Mouse (Mus musculus): ENCODE measurements around the gene Trappc5.

The Trappc5 gene

GRCm38 (mm10) chr8:3676131-3676992, at the start of gene Trappc5:
Gene Trappc5, plus strand, starts transcription at chr8:3676299.
- peak; percentile 97 for DNase-seq (ENCODE audit: low read depth)

- DNase-seq (ENCODE audit: low read depth) = no peak
These were observed 49.1 kb upstream of the Trappc5 start for GRCm38 (mm10) chr8:3626971-3627370.

GRCm38 (mm10) chr8:3628014-3628413, 48.1 kb upstream of the Trappc5 start:
- DNase-seq (ENCODE audit: low read depth) = peak; percentile 60

DNA sequence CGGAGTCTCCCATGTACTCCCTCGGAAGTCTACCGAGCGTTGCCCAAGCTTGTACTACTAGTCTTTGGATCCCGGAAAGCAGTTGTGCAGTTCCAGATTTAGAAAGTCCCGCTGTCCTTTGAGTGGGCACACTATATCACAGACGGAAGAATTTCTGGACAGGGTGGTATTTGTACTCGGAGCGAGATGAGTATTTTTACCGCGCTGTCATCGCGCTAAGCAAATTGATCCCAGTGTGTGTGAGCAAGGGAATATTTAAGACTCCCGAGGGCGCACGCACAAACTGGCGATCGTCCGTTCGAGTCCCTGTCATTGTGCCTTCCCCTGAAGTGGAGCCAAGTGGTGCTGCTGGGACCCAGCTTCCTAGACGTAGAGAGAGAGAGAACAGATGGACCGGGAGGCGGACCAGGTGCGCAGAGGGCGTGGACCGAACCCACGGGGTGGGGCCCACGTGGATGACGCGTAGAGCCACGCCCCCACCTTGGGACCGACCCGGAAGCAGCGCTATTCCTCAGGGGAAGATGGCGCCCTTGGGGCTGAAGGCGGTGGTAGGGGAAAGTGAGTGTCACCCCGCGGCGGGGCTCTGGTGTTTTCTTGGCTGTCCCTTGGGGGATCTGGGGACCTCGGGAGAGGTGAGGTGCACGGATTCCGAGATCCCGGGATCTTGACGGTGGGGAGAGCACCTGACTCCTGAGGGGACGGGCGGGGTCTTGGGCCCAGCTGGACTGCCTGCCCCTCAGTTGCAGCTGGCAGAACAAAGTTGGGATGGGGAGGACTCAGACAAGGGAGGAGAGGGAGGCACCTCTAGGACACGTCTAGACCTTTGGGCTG, 45.2 kb upstream of the Trappc5 start, which contains the start of gene Stxbp2:
TSS of gene Stxbp2 (plus strand) at position 309 of the 831 bp plus-strand sequence.
- DNase-seq (ENCODE audit: low read depth) = peak; percentile 93

DNA sequence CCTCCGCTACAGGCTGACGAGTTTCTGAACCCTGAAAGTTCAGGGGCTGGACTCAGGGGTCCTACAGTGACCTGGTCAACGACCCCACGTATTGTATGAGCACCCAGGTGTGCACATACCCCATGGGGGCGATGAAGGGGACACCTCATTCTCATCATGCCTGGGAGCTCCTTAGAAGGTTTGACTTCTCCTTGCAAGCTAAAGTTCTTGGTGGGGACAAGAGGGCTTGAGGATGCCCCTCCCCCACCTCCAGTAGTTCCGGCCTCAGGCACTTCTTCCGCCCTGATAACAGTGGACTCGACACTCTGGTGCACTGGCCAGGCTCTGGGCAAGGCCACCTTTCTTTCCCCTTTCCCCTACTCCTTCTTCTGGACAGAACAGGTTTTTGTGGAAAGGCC, 44.6 kb upstream of the Trappc5 start:
- DNase-seq (ENCODE audit: low read depth) = peak; percentile 41

- peak; percentile 57 for DNase-seq (ENCODE audit: low read depth)
These were observed 30.3 kb upstream of the Trappc5 start for GRCm38 (mm10) chr8:3645804-3646203.

DNA sequence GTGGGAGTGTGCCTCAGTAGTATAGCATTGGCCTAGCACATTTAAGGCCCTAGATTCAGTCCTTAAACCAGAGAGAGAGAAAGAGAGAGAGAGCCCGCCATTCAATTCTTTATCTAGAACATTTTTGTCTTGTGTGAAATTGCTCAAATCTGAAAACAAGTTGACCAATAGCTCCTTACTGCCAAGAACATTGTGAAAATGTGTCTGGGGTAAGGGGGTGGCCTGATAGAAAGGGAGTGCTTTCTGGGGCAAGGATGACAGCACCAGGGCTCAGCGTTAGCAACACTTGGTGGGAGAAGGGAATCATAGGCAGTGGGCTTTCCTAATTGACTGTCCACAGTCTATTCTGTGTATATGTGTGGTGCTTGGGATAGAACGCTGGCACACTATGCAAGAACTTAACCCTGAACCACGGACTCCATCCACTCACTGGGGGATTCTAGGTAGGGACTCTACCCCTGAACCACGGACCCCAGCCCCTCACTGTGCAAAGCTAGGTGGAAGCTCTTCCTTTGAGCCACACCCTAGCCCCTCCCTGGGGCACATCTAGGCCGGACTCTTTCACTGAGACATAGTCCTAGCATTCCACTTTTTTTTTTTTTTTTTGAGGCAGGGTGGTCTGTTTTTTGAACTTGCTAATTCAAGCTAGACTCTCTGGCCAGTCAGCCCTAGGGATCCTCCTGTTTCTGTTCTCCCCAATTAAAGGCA, 29.1 kb upstream of the Trappc5 start:
- no peak for DNase-seq (ENCODE audit: low read depth)

DNA sequence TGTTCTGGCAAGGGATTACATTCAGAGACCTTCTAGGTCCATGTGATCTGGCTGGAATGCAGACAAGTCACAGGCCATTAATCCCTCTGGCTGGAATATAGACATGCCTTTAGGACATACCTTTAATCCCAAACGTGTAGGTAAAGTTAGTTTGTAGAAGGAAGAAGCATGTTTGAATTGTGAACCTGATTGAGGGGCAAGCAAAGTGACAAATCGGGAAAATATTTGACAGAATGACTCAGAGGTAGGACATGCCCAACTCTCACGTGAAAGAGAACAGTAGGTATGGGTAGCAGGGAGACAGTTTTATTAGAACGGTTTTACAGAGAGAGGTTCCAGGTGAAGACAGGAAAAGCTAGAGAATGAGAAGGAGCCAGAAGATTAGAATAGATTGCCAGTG, 28.5 kb upstream of the Trappc5 start:
- DNase-seq (ENCODE audit: low read depth) = no peak

DNA sequence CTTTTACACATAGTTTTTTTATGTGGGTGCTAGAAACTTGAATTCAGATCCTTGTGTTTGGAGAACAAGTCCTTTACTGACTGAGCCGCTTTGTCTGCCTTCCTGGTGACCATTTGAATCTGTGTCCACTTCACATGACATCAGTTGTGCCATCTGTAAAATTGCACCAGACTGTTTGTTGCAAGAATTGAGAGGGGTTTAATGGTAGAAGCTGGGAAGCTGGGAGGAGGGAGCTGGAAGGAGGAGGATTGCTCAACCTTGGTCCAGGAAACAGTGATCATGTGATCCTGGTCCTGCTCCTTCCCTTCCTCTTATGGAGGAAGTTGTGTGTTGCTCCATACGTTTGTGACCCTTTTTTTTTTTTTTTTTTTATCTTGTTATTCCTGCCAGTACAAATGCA, 27.8 kb upstream of the Trappc5 start:
- DNase-seq (ENCODE audit: low read depth) = no peak

- DNase-seq (ENCODE audit: low read depth) = no peak
These were observed 27.1 kb upstream of the Trappc5 start for GRCm38 (mm10) chr8:3648990-3649389.

GRCm38 (mm10) chr8:3652845-3653244, 23.3 kb upstream of the Trappc5 start:
- DNase-seq (ENCODE audit: low read depth) = no peak

GRCm38 (mm10) chr8:3654726-3655508, 21.2 kb upstream of the Trappc5 start:
- DNase-seq (ENCODE audit: low read depth) = no peak

GRCm38 (mm10) chr8:3655526-3655925, 20.6 kb upstream of the Trappc5 start, which contains the start of gene Retn:
Gene Retn, plus strand, starts transcription at chr8:3655770.
- DNase-seq (ENCODE audit: low read depth) = no peak

GRCm38 (mm10) chr8:3656725-3657381, 19.2 kb upstream of the Trappc5 start:
- no peak for DNase-seq (ENCODE audit: low read depth)

DNA sequence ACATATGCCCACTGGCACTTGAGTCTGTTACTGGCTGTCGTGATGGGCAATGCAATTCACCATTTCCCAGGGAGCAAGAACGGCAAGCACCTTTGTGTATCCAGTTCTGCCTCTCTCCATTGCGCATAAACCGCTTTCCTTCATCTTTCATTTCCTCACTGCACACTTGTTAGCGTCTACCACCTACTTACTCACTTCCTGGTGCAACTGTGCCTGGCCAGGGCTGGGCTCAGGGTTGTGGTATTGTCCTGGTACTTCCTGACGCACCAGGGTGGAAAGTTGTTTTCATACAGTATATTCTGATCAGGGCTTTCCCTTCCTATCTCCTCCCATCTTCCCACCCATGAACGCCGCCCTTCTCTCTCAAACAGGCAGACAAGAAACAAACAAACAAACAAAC, 15.2 kb upstream of the Trappc5 start:
- DNase-seq (ENCODE audit: low read depth) = no peak

GRCm38 (mm10) chr8:3664405-3664804, 11.7 kb upstream of the Trappc5 start:
- no peak for DNase-seq (ENCODE audit: low read depth)

DNA sequence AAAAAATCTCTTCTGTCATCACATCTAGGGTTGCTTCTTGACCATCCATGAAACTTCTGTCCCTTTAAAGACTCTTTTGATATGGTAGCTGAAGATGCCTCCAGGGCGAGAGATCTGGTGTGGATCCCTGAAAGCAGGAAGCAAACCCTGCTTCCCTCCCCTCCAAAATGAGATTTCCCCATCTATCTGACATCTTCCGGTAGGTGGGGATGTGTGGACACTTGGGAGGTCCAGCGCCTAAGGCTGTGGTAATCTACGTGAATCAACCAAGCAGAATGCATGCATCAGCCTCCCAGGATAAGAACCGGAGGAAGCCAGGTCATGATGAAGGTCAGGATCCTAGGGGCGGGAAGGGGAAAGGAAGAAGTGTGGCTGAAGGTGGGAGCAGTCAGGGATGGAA, 10.6 kb upstream of the Trappc5 start, which contains the start of gene Mcemp1:
TSS of gene Mcemp1 (plus strand) at position 248 of the 400 bp plus-strand sequence.
- no peak for DNase-seq (ENCODE audit: low read depth)

GRCm38 (mm10) chr8:3670388-3670787, 5.7 kb upstream of the Trappc5 start:
- peak; percentile 35 for DNase-seq (ENCODE audit: low read depth)

DNA sequence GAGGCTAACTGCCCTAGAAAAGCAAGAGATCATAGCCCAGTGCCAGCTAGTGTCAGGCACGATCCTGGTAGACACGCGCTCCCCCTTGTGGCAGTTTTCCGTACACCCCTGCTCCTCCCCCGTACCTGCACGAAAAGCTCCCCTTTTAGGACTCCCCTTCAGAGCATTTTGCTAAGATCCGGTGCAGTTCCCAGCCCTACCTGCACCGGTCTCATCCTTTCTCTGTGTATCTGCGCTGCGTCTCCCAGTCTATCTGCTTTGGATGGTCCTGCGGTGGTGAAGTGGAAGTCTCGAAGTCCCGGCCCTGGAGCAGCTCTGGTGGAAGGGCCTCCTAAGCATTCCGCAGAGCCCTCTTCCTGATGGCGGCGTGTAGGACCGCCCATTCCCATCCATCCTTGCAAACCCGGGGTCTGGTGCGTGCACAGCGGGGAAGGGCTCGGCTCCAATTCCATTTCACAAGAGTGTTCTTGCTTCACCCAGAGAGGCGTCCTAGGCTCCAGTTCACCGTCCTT, 4.1 kb upstream of the Trappc5 start, which contains the start of gene Fcor:
TSS of gene Fcor (minus strand) at position 383 of the 512 bp plus-strand sequence.
- DNase-seq (ENCODE audit: low read depth) = peak; percentile 92

GRCm38 (mm10) chr8:3674671-3675070, 1.4 kb upstream of the Trappc5 start:
- no peak for DNase-seq (ENCODE audit: low read depth)
